Comparison of ENCODE assay signal across 8 mouse cellular contexts in genomic region chr12:71014845-71015362, GRCm38 (mm10). TPM values are rescaled to one million over a fixed set of nuclear protein-coding genes. Genes with fewer than 3 reads are reported as not detected.
DNase-seq lines count a peak whose midpoint lies in the region; ATAC-seq and TF ChIP-seq lines count a peak whose summit lies in the region.

No protein-coding gene starts in this region.

- H3K4me1 ChIP-seq in hindbrain, embryonic 12.5 days, result peaks cover 21% of the 10 kb centered on the region
- peaks cover 14% of the 10 kb centered on the region for H3K4me1 ChIP-seq in liver, embryonic 16.5 days (ENCODE audit: control insufficient read depth, low read depth, low read length)
- 0 out of 2 replicates have a peak, but pooled peaks cover 3% of the 10 kb centered on the region for H3K4me1 ChIP-seq in stomach, postnatal 0 days (replicated peaks; ENCODE audit: control insufficient read depth, insufficient read depth)

- TF ChIP-seq EP300 in stomach, postnatal 0 days (optimal IDR thresholded peaks at IDR 0.05), result no peak

- peak overlapping the region; percentile 88 for H3K4me3 ChIP-seq in hindbrain, embryonic 12.5 days
- H3K4me3 ChIP-seq in liver, embryonic 16.5 days (ENCODE audit: low read depth, low read length), result peak overlapping the region; percentile 98
- peak overlapping the region; percentile 78 for H3K4me3 ChIP-seq in stomach, postnatal 0 days (ENCODE audit: low read depth, low read length)

- H3K4me2 ChIP-seq in hindbrain, embryonic 12.5 days (replicated peaks), result peak overlapping the region; percentile 79
- H3K4me2 ChIP-seq in liver, embryonic 16.5 days (ENCODE audit: low read depth, low read length), result peak overlapping the region; percentile 81
- H3K4me2 ChIP-seq in stomach, postnatal 0 days (replicated peaks; ENCODE audit: low read depth), result peak overlapping the region; percentile 66

- ATAC-seq in hindbrain, embryonic 12.5 days (ENCODE audit: low FRiP score), result no peak
- ATAC-seq in liver, embryonic 16.5 days (ENCODE audit: low read depth), result peak; percentile 57
- peak; percentile 78; the same call in 1 of the 2 replicates for ATAC-seq in stomach, postnatal 0 days (ENCODE audit: low FRiP score, low TSS enrichment)

- H3K9me3 ChIP-seq in hindbrain, embryonic 12.5 days (replicated peaks), result no peaks in the 10 kb centered on the region
- H3K9me3 ChIP-seq in liver, embryonic 16.5 days (replicated peaks; ENCODE audit: control insufficient read depth, low read length), result no peaks in the 10 kb centered on the region
- no peaks in the 10 kb centered on the region for H3K9me3 ChIP-seq in stomach, postnatal 0 days (ENCODE audit: control insufficient read depth, low read length)

- H3K27ac ChIP-seq in hindbrain, embryonic 12.5 days, result peak overlapping the region; percentile 98
- H3K27ac ChIP-seq in liver, embryonic 16.5 days (ENCODE audit: low read length), result peak overlapping the region; percentile 94
- peak overlapping the region; percentile 99 for H3K27ac ChIP-seq in stomach, postnatal 0 days (replicated peaks)

- no peaks in the 10 kb centered on the region for H3K27me3 ChIP-seq in hindbrain, embryonic 12.5 days
- H3K27me3 ChIP-seq in liver, embryonic 16.5 days (ENCODE audit: control insufficient read depth, insufficient read depth, low read depth, low read length), result no peaks in the 10 kb centered on the region
- H3K27me3 ChIP-seq in stomach, postnatal 0 days (ENCODE audit: control insufficient read depth, insufficient read depth, low read length), result no peaks in the 10 kb centered on the region

- TF ChIP-seq CTCF in stomach, postnatal 0 days (IDR thresholded peaks at IDR 0.05; ENCODE audit: low read depth), result no peak

- intact Hi-C loops in gastrocnemius, postnatal 14 days (cut with DNase I; ENCODE audit: low total_unique reads), result no loop called here

- peak overlapping the region; percentile 82 for H3K9ac ChIP-seq in hindbrain, embryonic 12.5 days
- H3K9ac ChIP-seq in liver, embryonic 16.5 days (ENCODE audit: low read depth, low read length), result peak overlapping the region; percentile 82
- peak overlapping the region; percentile 75 for H3K9ac ChIP-seq in stomach, postnatal 0 days (ENCODE audit: low read length)

- WGBS in hindbrain, embryonic 12.5 days, result 2% methylated on average over 32 of the region's 32 CpGs
- under 1% methylated on average over 30 of the region's 32 CpGs for WGBS in liver, embryonic 16.5 days (ENCODE audit: insufficient replicate concordance)
- WGBS in stomach, postnatal 0 days, result under 1% methylated on average over 32 of the region's 32 CpGs

- peaks cover 17% of the 10 kb centered on the region for H3K36me3 ChIP-seq in hindbrain, embryonic 12.5 days
- peaks cover 11% of the 10 kb centered on the region for H3K36me3 ChIP-seq in liver, embryonic 16.5 days (ENCODE audit: control insufficient read depth, insufficient read depth)
- 0 out of 2 replicates have a peak, but pooled peaks cover 2% of the 10 kb centered on the region for H3K36me3 ChIP-seq in stomach, postnatal 0 days (ENCODE audit: control insufficient read depth, insufficient read depth, low read length)

- DNase-seq in gastrocnemius, postnatal 14 days, result peak; percentile 75
- no peak for DNase-seq in gastrocnemius, adult 8-10 months (ENCODE audit: low spot score in 2 of 2)
- DNase-seq in thymus, postnatal 4 days, result peak; percentile 86
- DNase-seq in thymus, postnatal 36 days, result no peak
- no peak for DNase-seq in stomach, postnatal 0 days (ENCODE audit: low spot score)
- DNase-seq in thymus, adult 18-20 months, result no peak

RNA-seq across cellular contexts. Expression of gene Arid4a, which starts 0.9 kb away (rescaled TPM):
- 1 to 10 TPM; 8.4 to 8.5 TPM for total RNA-seq in gastrocnemius, postnatal 14 days (2021)
- 1 to 10 TPM; 6.7 to 8.4 (median 7.3) TPM for total RNA-seq in gastrocnemius, adult 8-10 months (2022)
- polyA plus RNA-seq in hindbrain, embryonic 12.5 days (2016; fragmentation: Nextera tagmentation; extraction: Ambion mirVana), result 35.1 and 36.4 TPM in 2 replicates
- polyA plus RNA-seq in liver, embryonic 16.5 days (2015; fragmentation: Nextera tagmentation; extraction: Ambion mirVana), result 21.3 and 22.2 TPM in 2 replicates
- polyA plus RNA-seq in stomach, postnatal 0 days (2015; fragmentation: Nextera tagmentation; extraction: Ambion mirVana), result 22.4 and 23.3 TPM in 2 replicates

RNA-seq across cellular contexts. Expression of gene Psma3, which starts 40.5 kb away (rescaled TPM):
- total RNA-seq in gastrocnemius, postnatal 14 days (2021), result 100 to 1,000 TPM; 381 to 435 TPM
- total RNA-seq in gastrocnemius, adult 8-10 months (2022), result 100 to 1,000 TPM; 242 to 262 (median 246) TPM
- polyA plus RNA-seq in hindbrain, embryonic 12.5 days (2016; fragmentation: Nextera tagmentation; extraction: Ambion mirVana), result 509 and 532 TPM in 2 replicates
- 294 and 323 TPM in 2 replicates for polyA plus RNA-seq in liver, embryonic 16.5 days (2015; fragmentation: Nextera tagmentation; extraction: Ambion mirVana)
- 469 and 479 TPM in 2 replicates for polyA plus RNA-seq in stomach, postnatal 0 days (2015; fragmentation: Nextera tagmentation; extraction: Ambion mirVana)

Comparison
In these comparisons a context has a peak if more than half of its experiments do, and no peak if none do; other contexts are left out.
1. DNase-seq: peak in gastrocnemius, postnatal 14 days (single experiment) and thymus, postnatal 4 days (single experiment); none in gastrocnemius, adult 8-10 months (0 of 2), thymus, postnatal 36 days (0 of 2), stomach, postnatal 0 days (single experiment) and thymus, adult 18-20 months (0 of 2).
2. Peak in every context shown above with its lines, with median percentiles within 50 percentile points of each other: H3K27ac ChIP-seq, H3K4me2 ChIP-seq, H3K4me3 ChIP-seq and H3K9ac ChIP-seq.